Mouse (Mus musculus) embryonic facial prominence, embryonic 15.5 days (tissue): ENCODE results near the gene Vash2. TPM values are rescaled to one million over a fixed set of nuclear protein-coding genes. Genes with fewer than 3 reads are reported as not detected.
"Not testable (repeated sequence)": the region's sequence is repeated elsewhere in the genome, so short reads cannot be mapped to it uniquely, and the experiment has no call there.

Source experiments
- ATAC-seq: fragments of 200-750 bp; cut with Nextera tagmentation; 2 replicates; pipeline ENCODE4 v1.8.0; 2017; ENCODE audit warnings: low read depth, moderate TSS enrichment; ENCODE audit not compliant: insufficient number of reproducible peaks, low FRiP score, low TSS enrichment
- H3K27ac ChIP-seq: fragments of 300-500 bp; sonication (generic); replicated peaks from 2 replicates; pipeline ENCODE4 v1.5.1; 2015; ENCODE audit warnings: mild to moderate bottlenecking, inconsistent platforms
- H3K27me3 ChIP-seq: fragments of 300-500 bp; sonication (generic); 2 replicates; pipeline ENCODE4 v1.6.1; 2015; ENCODE audit warnings: inconsistent platforms
- H3K36me3 ChIP-seq: fragments of 300-500 bp; sonication (generic); 2 replicates; pipeline ENCODE4 v1.6.1; 2015; ENCODE audit warnings: mild to moderate bottlenecking, inconsistent platforms
- H3K4me1 ChIP-seq: fragments of 300-500 bp; sonication (generic); 2 replicates; pipeline ENCODE4 v1.6.1; 2015; ENCODE audit warnings: inconsistent platforms
- H3K4me2 ChIP-seq: fragments of 300-500 bp; sonication (generic); replicated peaks from 2 replicates; pipeline ENCODE4 v1.6.1; 2015; ENCODE audit warnings: mild to moderate bottlenecking, inconsistent platforms
- H3K4me3 ChIP-seq: fragments of 300-500 bp; sonication (generic); replicated peaks from 2 replicates; pipeline ENCODE4 v1.5.1; 2015; ENCODE audit warnings: mild to moderate bottlenecking, inconsistent platforms
- H3K9ac ChIP-seq: fragments of 300-500 bp; sonication (generic); 2 replicates; pipeline ENCODE4 v1.6.1; 2015; ENCODE audit warnings: inconsistent platforms
- H3K9me3 ChIP-seq: fragments of 300-500 bp; sonication (generic); replicated peaks from 2 replicates; pipeline ENCODE4 v1.6.1; 2016; ENCODE audit warnings: inconsistent platforms
- WGBS: fragments of 180-500 bp; shearing (Covaris S2); methylation state at CpG from one replicate; pipeline ENCODE4 v1.1.7; 2015; 5-methylcytosine and 5-hydroxymethylcytosine counted together
- polyA plus RNA-seq: library from polyadenylated mRNA; unstranded; fragments of >200 nt; fragmentation: Nextera tagmentation; extraction: Ambion mirVana; gene quantifications from 2 replicates; pipeline ENCODE4 v1.2.1, GENCODE M21; 2015

The Vash2 gene
- polyA plus RNA-seq, 1 experiment from 2014 or later = 45.3 TPM

GRCm38 (mm10) chr1:190948439-190948838, 30.7 kb downstream of the Vash2 start:
- Histone ChIP-seq H3K27me3 (no peaks in the 10 kb centered on the region), H3K27ac (no peak overlapping the region), H3K9ac (no peak overlapping the region), H3K4me3 (no peak overlapping the region), H3K9me3 (no peaks in the 10 kb centered on the region), H3K36me3 (peaks cover 88% of the 10 kb centered on the region), H3K4me2 (no peak overlapping the region), H3K4me1 (peaks cover 4% of the 10 kb centered on the region; the same call in 1 of the 2 replicates)
- 77% methylated on average over 7 of the region's 7 CpGs for WGBS
- ATAC-seq = no peak

DNA sequence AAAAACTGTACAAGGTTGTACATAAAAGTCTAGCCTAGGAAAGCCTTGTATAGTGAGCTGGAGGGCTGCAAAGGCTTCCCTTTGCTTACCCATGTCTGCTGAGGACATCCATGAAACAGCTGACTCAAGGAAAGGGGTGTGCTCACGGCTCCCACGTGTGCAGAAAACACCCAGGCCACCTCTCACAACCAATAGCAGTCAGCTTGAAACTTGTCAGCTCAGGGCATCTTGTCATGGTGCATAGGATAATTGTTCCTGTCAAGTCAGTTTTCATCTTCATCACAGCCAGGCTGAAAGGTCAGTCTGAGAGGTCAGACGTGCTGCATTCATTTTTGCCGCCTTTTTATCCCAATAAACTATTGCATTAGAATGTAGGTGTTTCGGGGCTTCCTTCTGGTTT, 31.1 kb downstream of the Vash2 start:
- 69% methylated on average over 5 of the region's 5 CpGs for WGBS
- no peak overlapping the region for H3K9ac ChIP-seq
- no peak for ATAC-seq
- no peak overlapping the region for H3K4me2 ChIP-seq
- H3K36me3 ChIP-seq = peaks cover 88% of the 10 kb centered on the region
- no peak overlapping the region for H3K27ac ChIP-seq
- H3K4me1 ChIP-seq = peaks cover 4% of the 10 kb centered on the region; the same call in 1 of the 2 replicates
- H3K9me3 ChIP-seq = no peaks in the 10 kb centered on the region
- no peaks in the 10 kb centered on the region for H3K27me3 ChIP-seq
- no peak overlapping the region for H3K4me3 ChIP-seq

DNA sequence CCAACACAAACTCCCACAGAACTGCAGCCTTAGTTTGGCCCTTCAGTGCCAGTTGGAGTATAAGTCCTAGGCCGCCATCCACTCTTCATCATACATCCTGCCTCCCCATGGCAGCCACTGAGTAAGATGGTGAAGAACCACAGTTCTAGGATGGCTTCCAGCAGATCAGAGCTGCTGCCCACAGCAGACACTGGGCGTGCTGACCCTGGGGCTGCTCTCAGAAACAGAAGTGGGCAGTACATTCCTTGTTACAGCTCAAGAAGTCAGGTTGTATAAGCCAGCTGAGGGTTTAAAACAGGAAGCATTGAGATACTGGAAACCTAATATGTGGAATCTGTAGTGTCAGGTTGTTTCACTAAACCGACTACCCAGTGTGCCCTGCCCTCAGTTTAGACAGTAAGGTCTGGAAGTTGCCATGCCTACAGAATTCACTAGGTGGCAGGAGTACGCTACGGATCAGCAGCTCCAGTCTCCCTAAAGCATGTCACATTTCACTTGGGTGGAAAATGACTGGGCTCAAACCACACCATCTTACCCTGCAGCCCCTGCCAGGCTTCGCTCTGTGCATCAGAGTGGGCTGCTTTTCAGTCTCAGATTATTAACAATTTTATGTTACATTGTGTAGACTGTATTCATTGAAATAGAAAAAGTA, 34.9 kb downstream of the Vash2 start:
- Histone ChIP-seq H3K9me3 (no peaks in the 10 kb centered on the region), H3K36me3 (peaks cover 89% of the 10 kb centered on the region), H3K4me3 (no peak overlapping the region), H3K27ac (no peak overlapping the region), H3K9ac (no peak overlapping the region), H3K4me1 (no peaks in the 10 kb centered on the region), H3K4me2 (no peak overlapping the region), H3K27me3 (no peaks in the 10 kb centered on the region)
- WGBS = 42% methylated on average over 6 of the region's 6 CpGs
- ATAC-seq = peak; percentile 81

GRCm38 (mm10) chr1:190939803-190940202, 39.3 kb downstream of the Vash2 start:
- H3K27ac ChIP-seq = no peak overlapping the region
- H3K4me2 ChIP-seq = no peak overlapping the region
- H3K27me3 ChIP-seq = no peaks in the 10 kb centered on the region
- no peak for ATAC-seq
- no peaks in the 10 kb centered on the region for H3K4me1 ChIP-seq
- H3K4me3 ChIP-seq = no peak overlapping the region
- no peak overlapping the region for H3K9ac ChIP-seq
- WGBS = 86% methylated on average over 7 of the region's 7 CpGs
- no peaks in the 10 kb centered on the region for H3K9me3 ChIP-seq
- H3K36me3 ChIP-seq = peaks cover 72% of the 10 kb centered on the region

DNA sequence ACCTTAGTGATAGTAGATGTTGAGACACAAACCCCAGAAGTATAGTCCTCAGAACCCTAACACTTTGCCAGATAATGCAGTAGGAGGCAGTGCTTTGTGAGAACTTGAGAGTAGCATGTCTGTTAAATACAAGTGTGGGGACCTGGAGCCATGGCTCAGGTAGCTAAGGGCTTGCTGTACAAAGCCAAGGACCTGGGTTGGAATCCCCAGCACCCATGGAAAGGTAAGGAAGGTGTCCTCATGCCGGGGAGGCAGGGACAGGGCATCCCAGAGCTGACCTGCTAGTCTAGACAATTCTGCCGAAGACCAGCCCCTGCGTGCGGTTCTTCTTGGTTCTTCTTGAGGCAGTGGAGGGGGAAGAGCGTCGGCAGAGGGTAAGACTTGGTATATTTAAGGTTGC, 48.9 kb downstream of the Vash2 start:
- Histone ChIP-seq H3K4me1 (peaks cover 13% of the 10 kb centered on the region), H3K9ac (no peak overlapping the region), H3K4me2 (no peak overlapping the region), H3K36me3 (peaks cover 17% of the 10 kb centered on the region; the same call in 1 of the 2 replicates), H3K27me3 (no peaks in the 10 kb centered on the region), H3K27ac (no peak overlapping the region), H3K9me3 (no peaks in the 10 kb centered on the region), H3K4me3 (no peak overlapping the region)
- WGBS = 86% methylated on average over 6 of the region's 6 CpGs
- ATAC-seq = no peak

DNA sequence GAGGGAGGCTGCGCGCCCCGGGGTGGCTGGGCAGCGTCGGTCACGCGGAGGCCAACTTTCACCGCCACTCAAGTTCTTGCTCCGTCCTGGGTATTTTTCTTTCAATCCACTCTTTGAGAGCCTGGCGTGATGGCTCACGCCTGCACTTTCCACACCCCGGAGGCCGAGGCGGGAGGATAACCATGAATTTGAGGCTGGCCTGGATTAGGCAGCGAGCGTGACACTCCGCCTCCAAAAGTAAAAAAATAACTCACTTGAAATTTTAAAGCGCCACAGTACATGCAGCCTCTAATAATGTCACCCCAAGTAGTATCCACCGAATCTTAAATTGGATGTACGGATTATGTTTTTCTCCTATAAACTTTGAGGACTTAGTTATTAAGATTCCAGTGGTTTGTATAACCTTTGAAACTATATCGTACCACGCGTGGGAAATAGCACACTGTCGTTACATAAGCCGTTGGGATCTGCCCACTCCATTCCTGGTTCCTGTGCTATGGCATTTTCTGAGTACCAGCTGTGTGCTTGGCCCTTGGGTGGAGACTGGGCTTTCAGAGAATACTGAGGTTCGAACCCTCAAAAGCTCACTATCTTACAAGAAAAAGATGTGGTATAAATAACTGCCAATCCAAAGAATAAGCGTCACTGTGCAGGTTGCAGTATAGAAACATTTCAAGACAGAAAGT, 49.9 kb downstream of the Vash2 start:
- Histone ChIP-seq H3K9ac (peak overlapping the region; percentile 78), H3K4me1 (peaks cover 13% of the 10 kb centered on the region), H3K36me3 (peaks cover 6% of the 10 kb centered on the region; the same call in 1 of the 2 replicates), H3K4me3 (peak overlapping the region; percentile 79), H3K27me3 (no peaks in the 10 kb centered on the region), H3K4me2 (peak overlapping the region; percentile 50), H3K9me3 (no peaks in the 10 kb centered on the region), H3K27ac (peak overlapping the region; percentile 99)
- WGBS = 4% methylated on average over 26 of the region's 27 CpGs
- ATAC-seq = peak; percentile 65

DNA sequence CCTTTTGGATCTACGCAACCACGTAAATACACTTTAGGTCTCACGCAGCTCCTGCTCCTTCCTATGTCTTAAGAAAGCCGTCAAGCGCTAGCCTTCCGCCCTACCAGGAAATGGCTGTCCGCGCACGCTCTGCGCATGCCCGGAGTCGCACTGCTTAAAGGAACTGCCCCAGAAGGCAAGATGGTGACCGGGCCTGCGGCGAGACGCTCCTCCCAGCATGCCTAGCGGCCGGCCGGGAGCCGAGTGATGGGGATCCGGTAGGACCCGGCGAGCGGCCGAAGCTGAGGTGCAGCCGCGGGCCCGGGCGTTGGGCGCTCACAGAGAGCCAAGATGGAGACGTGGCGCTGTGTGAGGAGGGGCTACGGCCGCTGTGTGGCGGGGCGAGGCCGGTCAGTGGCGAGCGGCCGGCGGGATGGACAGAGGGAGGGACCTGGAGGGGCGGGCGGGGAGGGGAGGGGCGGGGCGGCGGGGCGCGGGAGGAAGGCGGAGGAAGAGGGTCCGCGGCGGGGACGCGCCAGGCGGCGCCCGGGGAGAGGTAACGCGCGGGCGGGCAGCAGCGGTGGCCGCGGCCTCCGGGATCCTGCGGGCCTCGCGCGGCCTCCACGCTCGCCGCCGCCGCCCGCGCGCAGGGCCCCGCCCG, 50.6 kb downstream of the Vash2 start:
- H3K4me1 ChIP-seq = peaks cover 13% of the 10 kb centered on the region
- WGBS = under 1% methylated on average over 32 of the region's 79 CpGs

DNA sequence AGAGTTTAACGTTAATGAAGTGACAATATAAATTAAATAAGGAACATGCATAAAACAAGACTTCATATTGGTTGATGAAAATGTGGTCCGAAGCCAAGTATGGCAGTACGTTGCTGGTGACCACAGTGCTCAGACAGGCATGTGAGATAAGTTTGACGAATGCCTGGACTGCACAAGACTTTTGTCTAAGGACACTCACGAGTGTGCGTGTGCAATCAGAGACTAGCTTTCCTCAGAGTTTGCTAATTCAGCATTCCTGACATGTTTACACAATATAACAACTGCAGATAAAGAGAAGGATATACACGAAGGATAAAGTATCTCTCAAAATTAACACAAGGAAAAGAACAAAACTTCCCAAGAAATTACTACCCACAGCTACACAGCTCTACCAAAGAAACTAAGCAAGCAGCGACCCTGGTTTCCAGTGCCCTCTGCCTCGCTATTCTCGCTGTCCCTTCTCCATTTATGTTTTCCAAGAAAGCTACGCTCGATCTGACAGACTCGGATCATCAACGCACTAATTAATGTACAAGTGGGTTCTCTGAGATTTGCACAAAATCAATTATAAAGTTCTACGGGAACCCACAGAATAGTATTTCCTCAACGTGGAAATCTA, 51.2 kb downstream of the Vash2 start:
- no peaks in the 10 kb centered on the region for H3K9me3 ChIP-seq
- H3K4me2 ChIP-seq = peak overlapping the region; percentile 68
- no peaks in the 10 kb centered on the region for H3K36me3 ChIP-seq
- H3K27ac ChIP-seq = peak overlapping the region; percentile 99
- no peak for ATAC-seq
- H3K9ac ChIP-seq = peak overlapping the region; percentile 24; the same call in 1 of the 2 replicates
- no peaks in the 10 kb centered on the region for H3K27me3 ChIP-seq
- WGBS = 18% methylated on average over 16 of the region's 16 CpGs
- H3K4me1 ChIP-seq = peaks cover 13% of the 10 kb centered on the region
- peak overlapping the region; percentile 79 for H3K4me3 ChIP-seq

More for the DNA sequence above, 50.6 kb downstream of the Vash2 start:
- no peaks in the 10 kb centered on the region for H3K9me3 ChIP-seq
- H3K9ac ChIP-seq = peak overlapping the region; percentile 78
- H3K36me3 ChIP-seq = no peaks in the 10 kb centered on the region
- peak overlapping the region; percentile 79 for H3K4me3 ChIP-seq
- peak overlapping the region; percentile 68 for H3K4me2 ChIP-seq
- H3K27ac ChIP-seq = peak overlapping the region; percentile 99
- H3K27me3 ChIP-seq = no peaks in the 10 kb centered on the region
- ATAC-seq = peak; percentile 96

DNA sequence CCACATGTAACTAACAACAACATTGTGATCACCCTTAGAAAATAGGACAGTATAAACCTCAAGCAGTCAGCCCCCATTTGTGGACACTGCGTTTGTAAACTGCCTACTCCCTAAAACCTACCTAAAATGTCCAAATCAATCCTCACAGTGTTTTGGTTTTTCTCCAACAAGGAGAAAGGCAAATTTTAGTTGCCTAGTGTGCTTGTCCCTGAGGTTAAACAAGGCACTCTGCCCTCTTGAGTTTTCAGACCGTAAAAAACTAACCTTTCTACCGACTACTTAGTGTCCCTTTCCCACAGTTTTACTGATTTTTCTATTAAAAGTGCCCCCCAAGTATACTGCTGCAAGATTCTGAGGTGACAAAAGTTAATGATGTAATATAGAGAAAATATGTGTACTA, 51.8 kb downstream of the Vash2 start:
- no peak for ATAC-seq
- Histone ChIP-seq H3K4me2 (peak overlapping the region; percentile 68; the same call in 1 of the 2 replicates), H3K27me3 (no peaks in the 10 kb centered on the region), H3K36me3 (no peaks in the 10 kb centered on the region), H3K27ac (no peak overlapping the region), H3K4me3 (peak overlapping the region; percentile 79; the same call in 1 of the 2 replicates), H3K9ac (no peak overlapping the region), H3K4me1 (peaks cover 13% of the 10 kb centered on the region), H3K9me3 (no peaks in the 10 kb centered on the region)
- WGBS = 90% methylated on average over 3 of the region's 3 CpGs

- not testable (repeated sequence) for H3K4me2 ChIP-seq, H3K9ac ChIP-seq, H3K9me3 ChIP-seq, H3K4me3 ChIP-seq, H3K27ac ChIP-seq, H3K36me3 ChIP-seq, ATAC-seq, H3K4me1 ChIP-seq, H3K27me3 ChIP-seq
- WGBS = 70% methylated on average over 3 of the region's 3 CpGs
Measured at GRCm38 (mm10) chr1:190924812-190925211, 54.3 kb downstream of the Vash2 start, which contains the start of gene Angel2. TSS of gene Angel2 (plus strand) at chr1:190925112.
